Mouse (Mus musculus): ENCODE results near the gene Clec9a. TPM values are rescaled to one million over a fixed set of nuclear protein-coding genes. Genes with fewer than 3 reads are reported as not detected.

Gene Clec9a
- polyA plus RNA-seq, 1 experiment from 2014 or later, result 0.23 TPM

DNA sequence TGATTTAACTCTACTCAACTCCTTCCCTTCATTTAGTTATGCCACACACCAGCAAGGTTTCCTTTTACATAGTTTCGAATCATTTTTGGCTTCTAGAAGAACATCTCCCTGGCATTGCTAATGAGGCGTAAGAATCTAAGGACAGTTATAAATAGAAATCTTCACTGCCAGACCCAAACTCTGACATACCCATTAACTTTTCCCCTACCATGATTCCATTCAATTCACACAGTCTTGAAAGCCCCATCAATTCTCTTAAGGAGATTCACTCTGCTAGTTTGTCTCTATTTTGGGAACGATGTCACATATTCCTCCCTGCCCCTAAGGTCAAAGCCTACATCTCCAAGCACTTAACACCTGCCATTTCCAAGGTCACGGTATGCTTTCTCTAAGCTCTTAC, 23.7 kb upstream of the Clec9a start:
- 77% methylated on average over 4 of the region's 4 CpGs for WGBS
- Histone ChIP-seq H3K27ac (ENCODE audit: low read depth, low read length) (no peak overlapping the region), H3K9ac (ENCODE audit: low read length) (no peak overlapping the region), H3K36me3 (ENCODE audit: control insufficient read depth, insufficient read depth, low read length) (no peaks in the 10 kb centered on the region), H3K9me3 (ENCODE audit: control insufficient read depth, low read length) (no peaks in the 10 kb centered on the region), H3K4me1 (ENCODE audit: control insufficient read depth, insufficient read depth, low read length) (no peaks in the 10 kb centered on the region), H3K4me2 (no peak overlapping the region), H3K4me3 (ENCODE audit: low read depth, low read length) (no peak overlapping the region), H3K27me3 (ENCODE audit: control insufficient read depth, insufficient read depth, low read length) (no peaks in the 10 kb centered on the region)
- ATAC-seq (ENCODE audit: low FRiP score), result no peak
- no peak for DNase-seq (ENCODE audit: low spot score, missing footprints)

DNA sequence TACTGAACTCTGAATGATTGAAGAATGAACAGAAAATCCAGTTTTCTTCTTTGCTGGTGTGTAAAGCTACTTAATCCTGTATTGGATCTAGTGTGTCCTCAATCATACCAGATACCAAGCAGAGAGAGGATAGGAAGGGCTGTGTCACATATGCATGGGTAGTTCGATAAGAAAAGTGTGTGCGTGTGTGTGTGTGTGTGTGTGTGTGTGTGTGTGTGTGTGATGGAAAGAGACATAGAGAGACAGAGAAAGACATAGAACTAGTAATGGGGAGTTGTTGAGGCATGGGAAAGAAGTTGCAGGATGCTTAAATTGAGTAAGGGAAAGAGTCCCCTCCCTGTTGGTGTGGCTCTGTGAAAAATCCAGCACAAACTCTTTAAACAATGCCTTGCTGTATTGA, 22.9 kb upstream of the Clec9a start, which contains the start of gene Clec12b:
TSS of gene Clec12b (minus strand) at position 101 of the 400 bp plus-strand sequence.
- ATAC-seq (ENCODE audit: low FRiP score) (no peak), DNase-seq (ENCODE audit: low spot score, missing footprints) (no peak)
- WGBS, result 86% methylated on average over 2 of the region's 2 CpGs
- no peak within 1 kb of the TSS for H3K9ac ChIP-seq (ENCODE audit: low read length)
- H3K4me2 ChIP-seq, result no peak within 1 kb of the TSS
- no peaks in the 10 kb centered on the region for H3K36me3 ChIP-seq (ENCODE audit: control insufficient read depth, insufficient read depth, low read length)
- no peaks in the 10 kb centered on the region for H3K4me1 ChIP-seq (ENCODE audit: control insufficient read depth, insufficient read depth, low read length)
- H3K27ac ChIP-seq (ENCODE audit: low read depth, low read length), result no peak within 1 kb of the TSS
- no peak within 1 kb of the TSS for H3K4me3 ChIP-seq (ENCODE audit: low read depth, low read length)
- no peaks in the 10 kb centered on the region for H3K9me3 ChIP-seq (ENCODE audit: control insufficient read depth, low read length)
- no peaks in the 10 kb centered on the region for H3K27me3 ChIP-seq (ENCODE audit: control insufficient read depth, insufficient read depth, low read length)

DNA sequence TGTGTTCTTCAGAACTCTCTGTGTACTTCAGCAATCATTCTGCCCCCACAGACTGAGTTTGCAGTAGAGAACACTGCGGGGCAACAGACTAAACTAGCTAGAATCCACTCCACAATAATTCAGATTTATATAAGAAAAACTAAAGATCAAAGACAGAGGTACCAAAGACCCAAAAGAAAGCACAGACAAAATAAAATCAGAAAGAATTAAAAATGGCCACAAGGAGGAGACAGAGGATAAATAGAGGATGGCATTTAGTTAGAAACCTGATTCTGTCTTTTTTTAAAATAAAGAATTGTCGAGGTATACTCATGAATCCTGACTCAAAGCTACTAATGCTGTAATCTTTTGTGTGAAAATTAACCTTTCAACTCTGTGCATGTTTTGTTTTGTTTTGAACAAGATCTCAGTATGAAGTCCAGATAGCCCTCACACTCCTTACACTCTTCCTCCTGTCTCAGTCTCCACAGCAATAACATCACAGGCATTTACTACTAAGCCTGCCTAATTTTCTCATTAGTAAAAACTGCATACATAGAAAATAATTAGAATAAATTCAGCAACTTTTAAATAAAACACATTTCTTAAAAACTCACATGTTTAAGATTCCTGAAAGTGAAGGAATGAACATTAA, 15.5 kb upstream of the Clec9a start:
- H3K27ac ChIP-seq (ENCODE audit: low read depth, low read length), result no peak overlapping the region
- no peaks in the 10 kb centered on the region for H3K27me3 ChIP-seq (ENCODE audit: control insufficient read depth, insufficient read depth, low read length)
- ATAC-seq (ENCODE audit: low FRiP score) (0 out of 2 replicates have a peak, but pooled peaks have one; percentile 44), DNase-seq (ENCODE audit: low spot score, missing footprints) (no peak)
- H3K36me3 ChIP-seq (ENCODE audit: control insufficient read depth, insufficient read depth, low read length), result no peaks in the 10 kb centered on the region
- no peaks in the 10 kb centered on the region for H3K9me3 ChIP-seq (ENCODE audit: control insufficient read depth, low read length)
- H3K9ac ChIP-seq (ENCODE audit: low read length), result no peak overlapping the region
- no peak overlapping the region for H3K4me3 ChIP-seq (ENCODE audit: low read depth, low read length)
- H3K4me2 ChIP-seq, result no peak overlapping the region
- no peaks in the 10 kb centered on the region for H3K4me1 ChIP-seq (ENCODE audit: control insufficient read depth, insufficient read depth, low read length)
- 45% methylated on average over 2 of the region's 2 CpGs for WGBS

DNA sequence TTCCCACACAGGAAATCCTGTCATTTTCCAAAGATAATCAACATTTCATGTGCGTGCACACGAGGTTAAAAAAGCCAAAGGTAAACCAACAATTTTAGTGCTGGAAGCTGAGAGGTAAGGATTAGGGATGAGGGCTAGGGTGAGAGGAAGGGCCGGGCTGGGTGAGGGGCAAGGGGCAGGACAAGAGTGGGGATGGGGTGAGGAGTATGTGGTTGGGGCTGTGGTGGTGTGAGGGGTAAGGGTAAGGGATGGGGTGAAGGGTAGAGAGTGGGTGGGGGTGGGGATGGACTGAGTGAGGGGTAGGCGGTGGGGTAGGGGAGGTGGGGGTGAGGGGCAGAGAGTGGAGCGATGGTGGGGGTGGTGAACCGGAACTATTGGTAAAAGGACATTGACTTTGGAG, 14.9 kb upstream of the Clec9a start:
- peak; percentile 61 for ATAC-seq (ENCODE audit: low FRiP score)
- H3K9ac ChIP-seq (ENCODE audit: low read length), result no peak overlapping the region
- no peak overlapping the region for H3K27ac ChIP-seq (ENCODE audit: low read depth, low read length)
- H3K36me3 ChIP-seq (ENCODE audit: control insufficient read depth, insufficient read depth, low read length), result no peaks in the 10 kb centered on the region
- H3K27me3 ChIP-seq (ENCODE audit: control insufficient read depth, insufficient read depth, low read length), result no peaks in the 10 kb centered on the region
- H3K4me3 ChIP-seq (ENCODE audit: low read depth, low read length), result no peak overlapping the region
- no peak for DNase-seq (ENCODE audit: low spot score, missing footprints)
- 83% methylated on average over 6 of the region's 6 CpGs for WGBS
- no peaks in the 10 kb centered on the region for H3K4me1 ChIP-seq (ENCODE audit: control insufficient read depth, insufficient read depth, low read length)
- no peaks in the 10 kb centered on the region for H3K9me3 ChIP-seq (ENCODE audit: control insufficient read depth, low read length)
- H3K4me2 ChIP-seq, result no peak overlapping the region

DNA sequence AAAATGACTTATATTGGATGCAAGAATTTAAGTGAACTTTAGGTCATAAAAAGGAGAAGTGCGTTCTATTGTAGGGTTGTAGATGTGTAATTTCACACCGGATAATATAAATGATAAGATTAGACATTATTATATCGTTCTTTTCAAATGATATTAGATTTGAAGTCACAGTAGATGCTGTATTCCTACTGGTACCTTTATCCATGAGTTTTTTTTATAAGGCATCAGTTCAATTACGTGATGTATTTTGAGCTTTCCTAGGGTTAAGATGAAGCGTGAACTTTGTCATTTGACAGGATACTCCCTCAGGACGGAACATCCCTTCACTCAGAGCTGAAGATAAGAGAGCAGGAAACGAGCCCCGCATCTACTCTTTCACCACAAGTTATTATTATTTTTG, 11.7 kb upstream of the Clec9a start, which contains the start of gene Clec1b:
TSS of gene Clec1b (plus strand) at position 301 of the 400 bp plus-strand sequence.
- no peak for DNase-seq (ENCODE audit: low spot score, missing footprints)
- WGBS, result 88% methylated on average over 8 of the region's 8 CpGs
- Histone ChIP-seq H3K27me3 (ENCODE audit: control insufficient read depth, insufficient read depth, low read length) (no peaks in the 10 kb centered on the region), H3K4me1 (ENCODE audit: control insufficient read depth, insufficient read depth, low read length) (no peaks in the 10 kb centered on the region), H3K36me3 (ENCODE audit: control insufficient read depth, insufficient read depth, low read length) (no peaks in the 10 kb centered on the region), H3K9ac (ENCODE audit: low read length) (no peak within 1 kb of the TSS), H3K4me3 (ENCODE audit: low read depth, low read length) (no peak within 1 kb of the TSS), H3K27ac (ENCODE audit: low read depth, low read length) (no peak within 1 kb of the TSS), H3K9me3 (ENCODE audit: control insufficient read depth, low read length) (no peaks in the 10 kb centered on the region), H3K4me2 (no peak within 1 kb of the TSS)
- no peak for ATAC-seq (ENCODE audit: low FRiP score)

DNA sequence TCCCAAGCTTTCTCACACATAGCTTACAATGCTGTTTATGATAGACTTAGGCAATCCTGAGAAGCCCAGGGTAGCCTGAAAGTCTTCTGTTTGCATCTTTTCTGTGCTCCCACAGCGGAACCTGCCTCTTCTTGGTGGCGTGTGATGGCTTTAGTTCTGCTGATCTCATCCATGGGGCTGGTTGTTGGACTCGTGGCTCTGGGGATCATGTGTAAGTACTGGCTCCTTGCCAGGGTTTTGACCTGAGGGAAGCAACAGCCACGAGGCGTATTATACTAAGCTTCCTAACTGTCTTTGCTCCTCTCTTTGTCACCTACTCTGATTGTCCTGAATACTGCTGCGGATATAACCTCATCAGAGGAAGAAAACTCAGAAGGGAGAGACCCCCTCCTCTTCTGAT, 8.7 kb upstream of the Clec9a start:
- DNase-seq (ENCODE audit: low spot score, missing footprints) (no peak), ATAC-seq (ENCODE audit: low FRiP score) (no peak)
- Histone ChIP-seq H3K27ac (ENCODE audit: low read depth, low read length) (no peak overlapping the region), H3K27me3 (ENCODE audit: control insufficient read depth, insufficient read depth, low read length) (no peaks in the 10 kb centered on the region), H3K36me3 (ENCODE audit: control insufficient read depth, insufficient read depth, low read length) (no peaks in the 10 kb centered on the region), H3K4me3 (ENCODE audit: low read depth, low read length) (no peak overlapping the region), H3K4me1 (ENCODE audit: control insufficient read depth, insufficient read depth, low read length) (no peaks in the 10 kb centered on the region), H3K9ac (ENCODE audit: low read length) (no peak overlapping the region), H3K9me3 (ENCODE audit: control insufficient read depth, low read length) (no peaks in the 10 kb centered on the region), H3K4me2 (no peak overlapping the region)
- WGBS, result 76% methylated on average over 6 of the region's 6 CpGs

DNA sequence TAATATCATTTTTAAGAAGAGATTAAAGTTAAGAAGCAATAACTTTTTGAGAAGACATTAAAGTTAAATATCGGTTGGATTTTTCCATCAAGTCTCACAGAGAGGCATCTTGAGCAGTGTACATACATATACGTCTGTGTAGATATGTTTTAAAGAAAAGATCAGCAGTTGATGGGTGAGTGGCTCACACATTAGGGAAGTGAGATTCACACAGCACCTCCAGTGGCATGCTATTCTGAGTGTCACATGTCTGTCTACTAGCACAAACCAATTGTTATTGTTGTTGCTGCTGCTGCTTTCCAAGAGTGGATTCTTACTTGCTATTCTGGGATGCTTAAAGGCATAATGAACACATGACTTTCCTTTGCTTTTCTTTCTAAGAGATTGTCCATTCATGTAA, 6.3 kb upstream of the Clec9a start:
- Histone ChIP-seq H3K4me3 (ENCODE audit: low read depth, low read length) (no peak overlapping the region), H3K9ac (ENCODE audit: low read length) (no peak overlapping the region), H3K27me3 (ENCODE audit: control insufficient read depth, insufficient read depth, low read length) (no peaks in the 10 kb centered on the region), H3K4me1 (ENCODE audit: control insufficient read depth, insufficient read depth, low read length) (no peaks in the 10 kb centered on the region), H3K9me3 (ENCODE audit: control insufficient read depth, low read length) (no peaks in the 10 kb centered on the region), H3K27ac (ENCODE audit: low read depth, low read length) (no peak overlapping the region), H3K36me3 (ENCODE audit: control insufficient read depth, insufficient read depth, low read length) (no peaks in the 10 kb centered on the region), H3K4me2 (no peak overlapping the region)
- WGBS, result 95% methylated on average over 2 of the region's 2 CpGs
- ATAC-seq (ENCODE audit: low FRiP score) (no peak), DNase-seq (ENCODE audit: low spot score, missing footprints) (no peak)

DNA sequence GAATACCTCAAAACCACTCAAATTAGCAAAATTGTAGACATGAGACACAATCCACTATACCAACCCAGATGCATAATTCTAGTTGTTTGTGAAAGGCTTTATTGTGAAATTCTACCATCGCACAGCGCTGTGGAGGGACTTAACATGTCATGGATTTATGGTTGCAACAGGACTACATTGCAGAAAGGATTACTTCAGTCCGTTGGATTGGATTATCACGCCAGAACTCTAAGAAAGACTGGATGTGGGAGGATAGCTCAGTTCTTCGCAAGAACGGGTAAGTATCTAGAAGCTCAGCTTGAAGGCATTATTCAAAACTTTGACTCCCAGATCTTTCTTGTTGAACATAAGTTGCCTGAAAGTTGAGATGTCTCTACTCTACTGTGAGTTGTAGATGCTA, 5.3 kb upstream of the Clec9a start:
- Histone ChIP-seq H3K4me3 (ENCODE audit: low read depth, low read length) (no peak overlapping the region), H3K9ac (ENCODE audit: low read length) (no peak overlapping the region), H3K4me2 (no peak overlapping the region), H3K36me3 (ENCODE audit: control insufficient read depth, insufficient read depth, low read length) (no peaks in the 10 kb centered on the region), H3K27me3 (ENCODE audit: control insufficient read depth, insufficient read depth, low read length) (no peaks in the 10 kb centered on the region), H3K4me1 (ENCODE audit: control insufficient read depth, insufficient read depth, low read length) (no peaks in the 10 kb centered on the region), H3K27ac (ENCODE audit: low read depth, low read length) (no peak overlapping the region), H3K9me3 (ENCODE audit: control insufficient read depth, low read length) (no peaks in the 10 kb centered on the region)
- WGBS, result 49% methylated on average over 6 of the region's 6 CpGs
- no peak for ATAC-seq (ENCODE audit: low FRiP score)
- DNase-seq (ENCODE audit: low spot score, missing footprints), result no peak

DNA sequence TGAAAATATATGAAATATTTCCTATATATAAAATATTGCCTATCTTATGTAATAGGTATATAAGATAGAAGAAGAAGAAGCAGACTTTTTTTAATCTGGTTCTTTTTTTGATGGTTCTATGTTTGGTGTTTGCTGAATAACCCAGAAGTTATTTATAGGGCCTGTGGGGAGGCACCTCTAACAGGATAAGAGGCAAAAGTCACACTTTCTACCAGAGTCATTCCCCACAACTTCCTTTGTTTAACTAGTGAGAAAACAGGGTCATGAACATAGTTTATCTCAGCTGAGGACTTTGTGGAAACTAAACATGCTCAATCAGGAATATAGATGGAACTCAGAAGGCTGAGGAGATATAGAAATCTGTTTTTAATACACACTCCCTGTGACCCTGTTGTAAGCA, 2.7 kb upstream of the Clec9a start:
- H3K9ac ChIP-seq (ENCODE audit: low read length), result no peak overlapping the region
- H3K36me3 ChIP-seq (ENCODE audit: control insufficient read depth, insufficient read depth, low read length), result no peaks in the 10 kb centered on the region
- H3K27me3 ChIP-seq (ENCODE audit: control insufficient read depth, insufficient read depth, low read length), result no peaks in the 10 kb centered on the region
- no peaks in the 10 kb centered on the region for H3K9me3 ChIP-seq (ENCODE audit: control insufficient read depth, low read length)
- no peak for ATAC-seq (ENCODE audit: low FRiP score)
- no peak overlapping the region for H3K27ac ChIP-seq (ENCODE audit: low read depth, low read length)
- peak; percentile 37 for DNase-seq (ENCODE audit: low spot score, missing footprints)
- H3K4me1 ChIP-seq (ENCODE audit: control insufficient read depth, insufficient read depth, low read length), result no peaks in the 10 kb centered on the region
- no peak overlapping the region for H3K4me2 ChIP-seq
- no peak overlapping the region for H3K4me3 ChIP-seq (ENCODE audit: low read depth, low read length)

Measured in midbrain, embryonic 11.5 days (tissue).